Mouse (Mus musculus) cerebellum, adult 2 months (tissue): ENCODE measurements at regions not wholly inside any gene's neighbourhood (a gene's known extent, or its start where the extent isn't known, plus 50 kb on each side); places are given as distances from the start of the nearest gene placed in this dataset.

Experiments
- CTCF ChIP-seq: fragments of 200-500 bp; IDR thresholded peaks from 2 replicates; pipeline ENCODE4 v1.5.1; 2011; ENCODE audit warnings: low read depth, mild to moderate bottlenecking, control low read depth, low read length, moderate library complexity, borderline replicate concordance; ENCODE audit not compliant: insufficient read depth
- POLR2A ChIP-seq: fragments of 200-500 bp; IDR thresholded peaks from 2 replicates; pipeline ENCODE4 v1.6.1; 2011; ENCODE audit warnings: low read length, control low read depth, borderline replicate concordance; ENCODE audit not compliant: insufficient read depth

GRCm38 (mm10) chr6:104055996-104056395 lies 436.6 kb upstream of the Cntn6 start:
- TF ChIP-seq CTCF (no peak), POLR2A (no peak)
